Mouse (Mus musculus) spleen, adult 2 months (tissue): ENCODE measurements around the gene Prnd. TPM values are rescaled to one million over a fixed set of nuclear protein-coding genes. Genes with fewer than 3 reads are reported as not detected.

Source experiments
- DNase-seq, 2 experiments: peaks; one replicate each; pipeline versions ENCODE4 v3.0.0 to v3.0.0-alpha.2; 2012 to 2021; ENCODE audit warnings: low spot score in 2 of 2, low read depth in 1 of 2
- H3K27ac ChIP-seq: fragments of 200-500 bp; 2 replicates; pipeline ENCODE4 v1.5.1; 2012; ENCODE audit warnings: low read length, inconsistent platforms; ENCODE audit not compliant: insufficient read depth
- H3K27me3 ChIP-seq: fragments of 200-500 bp; 2 replicates; pipeline ENCODE4 v1.6.1; 2012; ENCODE audit warnings: mild to moderate bottlenecking, moderate library complexity, low read length, inconsistent platforms; ENCODE audit not compliant: control insufficient read depth, insufficient read depth
- H3K36me3 ChIP-seq: fragments of 200-500 bp; 2 replicates; pipeline ENCODE4 v1.6.1; 2012; ENCODE audit warnings: mild to moderate bottlenecking, low read length, inconsistent platforms; ENCODE audit not compliant: control insufficient read depth, insufficient read depth
- H3K4me1 ChIP-seq: fragments of 200-500 bp; 2 replicates; pipeline ENCODE4 v1.6.1; 2011; ENCODE audit warnings: inconsistent platforms; ENCODE audit not compliant: control insufficient read depth, insufficient read depth, insufficient read length
- H3K4me3 ChIP-seq: fragments of 200-500 bp; 2 replicates; pipeline ENCODE4 v1.5.1; 2011; ENCODE audit warnings: mild to moderate bottlenecking, inconsistent platforms; ENCODE audit not compliant: insufficient read depth, insufficient read length; ENCODE audit errors: extremely low read depth
- CTCF ChIP-seq: fragments of 200-500 bp; IDR thresholded peaks from 2 replicates; pipeline ENCODE4 v1.5.1; 2011; ENCODE audit warnings: mild to moderate bottlenecking, inconsistent platforms; ENCODE audit not compliant: insufficient read depth, insufficient read length, insufficient replicate concordance; ENCODE audit errors: extremely low read depth
- POLR2A ChIP-seq: fragments of 200-500 bp; IDR thresholded peaks from 2 replicates; pipeline ENCODE4 v1.6.1; 2011; ENCODE audit warnings: low read depth, low read length, inconsistent platforms
- WGBS: fragments of 180-500 bp; shearing (Covaris S2); methylation state at CpG from one replicate; pipeline ENCODE4 v1.1.7; 2018; 5-methylcytosine and 5-hydroxymethylcytosine counted together
- polyA plus RNA-seq: library from polyadenylated mRNA; depleted of rRNA; stranded (reverse); fragments of >200 nt; gene quantifications from 2 replicates; pipeline ENCODE4 v1.2.3, GENCODE M21; 2012

The Prnd gene
- polyA plus RNA-seq, 1 experiment, result 1.4 TPM

DNA sequence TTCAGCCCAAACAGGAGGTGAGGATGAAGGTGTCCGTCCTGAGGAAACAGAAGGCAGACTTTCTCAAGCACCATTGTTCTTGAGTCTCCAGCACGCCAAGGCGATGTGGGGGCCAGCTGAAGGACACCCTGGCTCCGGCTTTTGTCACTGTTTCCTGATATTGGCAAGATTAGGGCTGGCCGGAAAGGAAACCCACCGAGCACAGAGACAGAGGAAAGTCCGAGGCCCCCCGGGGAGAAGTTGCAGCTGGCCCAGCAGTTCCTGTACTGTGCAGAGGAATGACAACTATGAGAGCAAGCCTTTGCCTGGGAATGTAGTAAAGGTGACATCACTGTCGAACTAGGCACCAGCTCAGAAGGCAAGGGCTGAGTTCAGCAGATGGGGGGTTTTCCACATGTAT, 30.2 kb downstream of the Prnd start:
- peak in 1 of 2 experiments; percentile 2 for DNase-seq
- TF ChIP-seq CTCF, result no peak
- no peak for TF ChIP-seq POLR2A
- no peaks in the 10 kb centered on the region for H3K27me3 ChIP-seq
- H3K4me3 ChIP-seq, result no peak overlapping the region
- H3K36me3 ChIP-seq, result no peaks in the 10 kb centered on the region
- H3K4me1 ChIP-seq, result no peaks in the 10 kb centered on the region
- H3K27ac ChIP-seq, result no peak overlapping the region
- whole genome bisulfite sequencing, result 30% methylated on average over 9 of the region's 9 CpGs

- 7% methylated on average over 6 of the region's 6 CpGs for WGBS
- TF ChIP-seq CTCF, result peak; percentile 80; the same call in 1 of the 2 replicates
- no peak for TF ChIP-seq POLR2A
- no peaks in the 10 kb centered on the region for H3K4me1 ChIP-seq
- H3K27me3 ChIP-seq, result no peaks in the 10 kb centered on the region
- H3K36me3 ChIP-seq, result no peaks in the 10 kb centered on the region
- H3K4me3 ChIP-seq, result no peak overlapping the region
- DNase-seq, result peak; percentile 55 to 60
- no peak overlapping the region for H3K27ac ChIP-seq
Measured at GRCm38 (mm10) chr2:131982546-131983196, 32.0 kb downstream of the Prnd start.

DNA sequence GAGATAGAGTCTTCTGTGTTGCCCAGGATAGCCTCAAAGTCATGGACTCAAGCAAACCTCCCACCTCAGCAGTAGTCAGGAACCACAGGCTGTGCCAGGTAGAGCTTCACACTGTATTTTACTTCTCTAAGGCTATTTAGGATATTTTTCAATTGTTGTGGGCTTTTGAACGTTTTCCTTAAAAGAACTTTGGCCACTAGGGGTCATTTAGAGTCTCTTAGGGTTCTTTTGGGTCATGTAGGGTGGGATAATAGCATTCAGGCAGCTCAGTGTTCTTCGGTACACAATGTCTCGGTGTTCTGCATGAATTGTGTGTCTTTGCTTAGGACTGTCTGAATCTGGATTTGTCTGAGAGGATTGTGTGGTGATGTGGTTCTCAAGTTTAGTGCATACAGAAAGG, 37.3 kb downstream of the Prnd start:
- Histone ChIP-seq H3K36me3 (no peaks in the 10 kb centered on the region), H3K27ac (no peak overlapping the region), H3K4me1 (peaks cover 4% of the 10 kb centered on the region; the same call in 1 of the 2 replicates), H3K27me3 (no peaks in the 10 kb centered on the region), H3K4me3 (no peak overlapping the region)
- TF ChIP-seq POLR2A, result no peak
- no peak for TF ChIP-seq CTCF
- 42% methylated on average over 3 of the region's 3 CpGs for WGBS
- no peak for DNase-seq

DNA sequence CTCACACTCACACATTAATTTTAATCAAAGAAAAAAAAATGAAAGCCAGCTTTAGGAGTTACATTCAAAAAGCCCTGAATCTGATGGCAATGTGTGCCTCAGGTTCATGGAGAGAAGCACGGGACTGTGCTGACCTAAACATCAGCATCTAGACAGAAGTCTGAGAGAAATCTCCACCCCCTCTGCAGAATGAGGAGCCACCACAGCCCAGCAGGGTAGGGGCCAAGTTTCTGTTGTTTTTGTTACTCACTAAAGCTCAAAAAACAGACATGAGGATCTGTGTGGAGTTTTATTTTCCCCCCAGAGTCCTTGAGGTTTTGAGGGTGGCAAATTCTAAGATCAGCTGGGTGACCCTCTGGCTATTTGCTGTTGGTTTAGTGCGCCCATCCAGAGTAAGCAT, 37.9 kb downstream of the Prnd start:
- Histone ChIP-seq H3K36me3 (no peaks in the 10 kb centered on the region), H3K4me3 (no peak overlapping the region), H3K27ac (no peak overlapping the region), H3K27me3 (no peaks in the 10 kb centered on the region), H3K4me1 (peaks cover 10% of the 10 kb centered on the region; the same call in 1 of the 2 replicates)
- DNase-seq, result no peak
- TF ChIP-seq POLR2A (no peak), CTCF (no peak)
- 58% methylated on average over 2 of the region's 2 CpGs for WGBS

GRCm38 (mm10) chr2:131992487-131992886, 41.8 kb downstream of the Prnd start:
- 21% methylated on average over 2 of the region's 2 CpGs for WGBS
- Histone ChIP-seq H3K4me3 (no peak overlapping the region), H3K36me3 (peaks cover 24% of the 10 kb centered on the region), H3K27ac (peak overlapping the region; percentile 64), H3K4me1 (peaks cover 14% of the 10 kb centered on the region; the same call in 1 of the 2 replicates), H3K27me3 (no peaks in the 10 kb centered on the region)
- no peak for DNase-seq
- TF ChIP-seq POLR2A (no peak), CTCF (no peak)

- Histone ChIP-seq H3K27me3 (no peaks in the 10 kb centered on the region), H3K36me3 (peaks cover 26% of the 10 kb centered on the region), H3K27ac (peak overlapping the region; percentile 12), H3K4me3 (no peak overlapping the region), H3K4me1 (peaks cover 14% of the 10 kb centered on the region; the same call in 1 of the 2 replicates)
- WGBS, result 77% methylated on average over 4 of the region's 4 CpGs
- TF ChIP-seq CTCF (no peak), POLR2A (no peak)
- no peak for DNase-seq
Measured at GRCm38 (mm10) chr2:131993151-131993550, 42.5 kb downstream of the Prnd start.

- Histone ChIP-seq H3K4me1 (peaks cover 14% of the 10 kb centered on the region; the same call in 1 of the 2 replicates), H3K27ac (peak overlapping the region; percentile 12), H3K4me3 (no peak overlapping the region), H3K27me3 (no peaks in the 10 kb centered on the region), H3K36me3 (peaks cover 29% of the 10 kb centered on the region)
- TF ChIP-seq CTCF (no peak), POLR2A (no peak)
- WGBS, result 53% methylated on average over 14 of the region's 14 CpGs
- peak in 1 of 2 experiments; percentile 27 for DNase-seq
Measured at GRCm38 (mm10) chr2:131993563-131994088, 43.0 kb downstream of the Prnd start.
